Mouse (Mus musculus) midbrain, postnatal 0 days (tissue): ENCODE data around the gene Zfhx3. TPM values are rescaled to one million over a fixed set of nuclear protein-coding genes. Genes with fewer than 3 reads are reported as not detected.

Experiments used
- ATAC-seq: fragments of 200-750 bp; cut with Nextera tagmentation; 2 replicates; pipeline ENCODE4 v1.8.0; 2017; ENCODE audit warnings: moderate number of reproducible peaks, mild to moderate bottlenecking, moderate TSS enrichment, moderate library complexity; ENCODE audit not compliant: low FRiP score
- DNase-seq: peaks from one replicate; pipeline ENCODE4 v3.0.0-alpha.2; 2015; ENCODE audit warnings: low spot score
- H3K27ac ChIP-seq: fragments of 300-500 bp; sonication (generic); 2 replicates; pipeline ENCODE4 v1.5.1; 2014; ENCODE audit warnings: low read depth, mild to moderate bottlenecking, low read length, mixed read lengths
- H3K27me3 ChIP-seq: fragments of 300-500 bp; sonication (generic); 2 replicates; pipeline ENCODE4 v1.6.1; 2014; ENCODE audit warnings: low read length, control low read depth, mixed read lengths; ENCODE audit not compliant: insufficient read depth
- H3K36me3 ChIP-seq: fragments of 300-500 bp; sonication (generic); 2 replicates; pipeline ENCODE4 v1.6.1; 2014; ENCODE audit warnings: low read length, control low read depth, mixed read lengths; ENCODE audit not compliant: insufficient read depth
- H3K4me1 ChIP-seq: fragments of 300-500 bp; sonication (generic); 2 replicates; pipeline ENCODE4 v1.6.1; 2014; ENCODE audit warnings: mild to moderate bottlenecking, control low read depth, antibody characterized with exemption, low read length, mixed read lengths; ENCODE audit not compliant: insufficient read depth
- H3K4me2 ChIP-seq: fragments of 300-500 bp; sonication (generic); 2 replicates; pipeline ENCODE4 v1.6.1; 2014; ENCODE audit warnings: low read depth, mild to moderate bottlenecking, low read length, mixed read lengths; ENCODE audit not compliant: poor library complexity, severe bottlenecking
- H3K4me3 ChIP-seq: fragments of 300-500 bp; sonication (generic); 2 replicates; pipeline ENCODE4 v1.5.1; 2014; ENCODE audit warnings: low read depth, mild to moderate bottlenecking, low read length, moderate library complexity
- H3K9ac ChIP-seq: fragments of 300-500 bp; sonication (generic); replicated peaks from 2 replicates; pipeline ENCODE4 v1.6.1; 2014; ENCODE audit warnings: mild to moderate bottlenecking, low read length, moderate library complexity, mixed read lengths; ENCODE audit not compliant: poor library complexity, severe bottlenecking
- H3K9me3 ChIP-seq: fragments of 300-500 bp; sonication (generic); 2 replicates; pipeline ENCODE4 v1.6.1; 2016; ENCODE audit warnings: low read length, control low read depth
- CTCF ChIP-seq: IDR thresholded peaks from 2 replicates; pipeline ENCODE4 v1.5.1; 2016; ENCODE audit warnings: antibody characterized with exemption, mild to moderate bottlenecking
- WGBS: fragments of 180-500 bp; shearing (Covaris S2); extraction: QIAGEN DNeasy Blood & Tissue Kit; methylation state at CpG from one replicate; pipeline ENCODE4 v1.1.7; 2014; 5-methylcytosine and 5-hydroxymethylcytosine counted together
- polyA plus RNA-seq: library from polyadenylated mRNA; unstranded; fragments of >200 nt; fragmentation: Nextera tagmentation; extraction: Ambion mirVana; gene quantifications from 2 replicates; pipeline ENCODE4 v1.2.1, GENCODE M21; 2015
- total RNA-seq: library from RNA; depleted of rRNA; stranded (reverse); fragments of >200 nt; gene quantifications from 2 replicates; pipeline ENCODE4 v1.2.3, GENCODE M21; 2014

Zfhx3 gene
- total and polyA plus RNA-seq, 2 experiments from 2014 or later: 33.1 to 44.5 TPM

DNA sequence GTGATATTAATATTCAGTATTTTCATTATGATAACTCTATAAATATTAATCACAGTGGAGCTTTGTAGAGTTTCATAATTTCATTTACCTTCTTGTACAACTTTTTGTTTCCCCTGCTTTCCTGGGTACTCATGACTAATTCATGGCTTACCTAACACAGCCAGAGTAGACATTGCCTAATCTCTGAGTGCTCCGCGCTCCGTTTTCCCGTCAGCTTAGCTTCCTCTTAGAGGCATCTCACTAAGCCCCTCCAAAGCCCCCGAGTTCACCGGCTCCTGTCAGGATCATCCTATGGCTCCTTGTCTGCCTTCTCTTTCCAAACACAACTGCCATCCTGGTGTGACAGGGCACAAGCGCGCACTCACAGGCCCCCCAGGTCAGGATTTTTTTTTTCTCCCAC is 916.6 kb downstream of the Zfhx3 start:
- TF ChIP-seq CTCF: no peak
- H3K4me1 ChIP-seq: 0 out of 2 replicates have a peak, but pooled peaks cover 7% of the 10 kb centered on the region
- DNase-seq: no peak
- H3K9ac ChIP-seq: no peak overlapping the region
- H3K36me3 ChIP-seq: peaks cover 8% of the 10 kb centered on the region
- H3K27me3 ChIP-seq: no peaks in the 10 kb centered on the region
- no peak overlapping the region for H3K27ac ChIP-seq
- WGBS: 30% methylated on average over 8 of the region's 8 CpGs
- no peak overlapping the region for H3K4me2 ChIP-seq
- ATAC-seq: no peak
- H3K4me3 ChIP-seq: no peak overlapping the region
- H3K9me3 ChIP-seq: no peaks in the 10 kb centered on the region

DNA sequence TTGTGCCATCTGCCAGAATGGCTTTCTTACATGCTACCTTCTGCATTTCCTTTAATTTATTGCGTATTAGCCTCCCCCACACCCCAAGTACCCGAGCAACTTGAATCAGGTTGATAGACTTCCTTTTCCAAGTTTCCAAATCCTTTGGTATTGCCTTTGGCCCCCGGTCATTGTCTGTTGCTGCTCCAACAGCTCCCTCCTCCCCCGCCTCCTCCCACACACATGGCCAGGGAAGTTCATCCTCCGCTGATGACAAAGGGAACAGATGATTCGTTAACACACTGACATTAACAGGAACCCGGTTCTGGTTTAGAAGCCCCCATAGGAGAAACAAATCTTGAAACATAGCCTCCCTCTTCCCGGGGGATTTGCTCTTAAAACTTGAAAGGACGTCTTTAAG is 917.5 kb downstream of the Zfhx3 start:
- H3K27ac ChIP-seq: no peak overlapping the region; the same call in 1 of the 2 replicates
- 74% methylated on average over 9 of the region's 9 CpGs for WGBS
- H3K27me3 ChIP-seq: no peaks in the 10 kb centered on the region
- no peak for DNase-seq
- ATAC-seq: no peak
- H3K4me3 ChIP-seq: no peak overlapping the region
- 0 out of 2 replicates have a peak, but pooled peaks cover under 1% of the 10 kb centered on the region for H3K4me1 ChIP-seq
- no peak for TF ChIP-seq CTCF
- H3K9me3 ChIP-seq: no peaks in the 10 kb centered on the region
- no peak overlapping the region for H3K4me2 ChIP-seq
- H3K36me3 ChIP-seq: peaks cover 8% of the 10 kb centered on the region
- no peak overlapping the region for H3K9ac ChIP-seq

DNA sequence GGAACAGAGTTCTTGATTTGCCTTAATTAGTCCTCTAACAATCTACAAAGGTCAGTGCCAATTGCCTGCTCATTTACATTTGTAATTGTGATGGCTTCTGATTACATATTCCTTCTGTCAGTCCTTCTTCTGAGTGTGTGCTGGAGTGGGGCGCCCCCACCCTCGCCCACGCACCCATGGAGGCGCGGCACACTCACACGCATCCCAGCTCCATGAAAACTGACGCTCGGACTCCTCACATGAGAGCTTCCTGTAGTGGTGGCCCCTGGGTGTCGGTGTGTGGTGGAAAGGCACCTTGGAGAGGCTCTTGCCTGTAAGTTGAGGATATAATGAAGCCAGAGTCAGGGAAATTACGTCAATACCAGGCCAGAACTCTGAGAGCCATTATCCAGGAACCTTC is 921.0 kb downstream of the Zfhx3 start:
- Histone ChIP-seq H3K9ac (no peak overlapping the region), H3K36me3 (peaks cover 3% of the 10 kb centered on the region; the same call in 1 of the 2 replicates), H3K4me1 (no peaks in the 10 kb centered on the region; the same call in 1 of the 2 replicates), H3K27me3 (no peaks in the 10 kb centered on the region), H3K9me3 (no peaks in the 10 kb centered on the region), H3K4me3 (no peak overlapping the region), H3K4me2 (no peak overlapping the region), H3K27ac (no peak overlapping the region)
- 93% methylated on average over 10 of the region's 10 CpGs for WGBS
- ATAC-seq (no peak), DNase-seq (no peak)
- TF ChIP-seq CTCF: no peak

DNA sequence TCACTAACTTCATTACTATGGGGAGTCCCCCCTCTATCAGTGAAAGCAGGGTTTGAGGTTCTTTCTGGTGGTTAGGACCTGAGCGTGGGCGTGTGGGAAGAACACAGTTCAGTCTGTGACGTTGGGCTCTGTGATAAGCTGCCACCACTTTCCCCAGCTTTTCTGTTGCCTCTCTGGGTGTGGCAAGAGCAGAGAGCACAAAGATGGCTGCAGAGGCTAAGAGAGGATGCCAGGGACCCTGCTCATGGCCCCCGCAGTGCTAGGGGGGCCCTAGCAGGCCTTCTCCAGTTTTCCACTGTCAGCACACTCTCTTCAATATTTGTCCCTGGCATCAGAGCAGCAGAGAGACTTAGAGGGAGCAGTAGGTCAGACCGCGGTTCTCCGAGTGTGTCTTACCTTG is 924.0 kb downstream of the Zfhx3 start:
- TF ChIP-seq CTCF: no peak
- no peak overlapping the region for H3K9ac ChIP-seq
- H3K4me2 ChIP-seq: no peak overlapping the region
- DNase-seq (no peak), ATAC-seq (no peak)
- H3K9me3 ChIP-seq: no peaks in the 10 kb centered on the region
- no peaks in the 10 kb centered on the region for H3K27me3 ChIP-seq
- H3K36me3 ChIP-seq: peaks cover 3% of the 10 kb centered on the region; the same call in 1 of the 2 replicates
- no peaks in the 10 kb centered on the region; the same call in 1 of the 2 replicates for H3K4me1 ChIP-seq
- no peak overlapping the region for H3K27ac ChIP-seq
- 89% methylated on average over 7 of the region's 7 CpGs for WGBS
- H3K4me3 ChIP-seq: no peak overlapping the region

DNA sequence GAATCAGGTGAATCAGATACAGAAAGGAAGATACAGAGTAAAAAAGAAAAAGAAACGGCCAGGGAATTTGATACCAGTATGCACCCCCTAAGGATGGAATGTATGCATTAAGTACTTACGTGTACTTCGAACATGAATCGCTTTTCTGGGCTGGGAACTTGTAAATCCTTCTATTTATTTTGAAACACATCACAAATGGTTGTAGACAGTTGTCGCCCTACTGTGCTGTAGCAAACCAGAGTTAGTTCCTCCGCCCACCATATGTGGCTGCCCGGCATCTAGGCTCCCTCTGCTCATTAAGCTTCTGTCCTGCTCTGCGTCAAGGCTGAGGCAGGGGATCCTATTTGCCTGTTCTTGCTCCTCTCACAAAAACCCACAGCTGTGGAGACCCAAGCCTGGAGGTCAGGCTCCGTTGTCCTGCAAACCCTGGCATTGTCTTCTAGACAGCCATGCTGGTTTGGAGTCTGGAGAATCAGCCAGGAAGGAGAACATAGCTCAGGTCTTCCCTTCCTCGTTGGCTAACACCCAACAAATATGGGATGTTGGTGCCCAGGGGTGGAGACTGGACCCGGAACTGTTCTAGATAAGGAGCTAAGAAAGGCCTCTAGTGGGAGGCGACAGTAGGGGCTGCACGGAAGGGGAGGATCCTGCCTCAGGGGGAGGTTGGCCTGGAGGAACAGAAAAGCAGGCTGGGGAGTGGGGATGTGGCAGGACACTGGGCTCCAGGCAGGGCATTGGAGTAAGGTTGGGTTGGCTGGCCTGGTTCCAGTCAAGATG is 925.2 kb downstream of the Zfhx3 start:
- Histone ChIP-seq H3K27ac (0 out of 2 replicates have a peak overlapping the region, but pooled peaks have one; percentile 21), H3K36me3 (peaks cover 3% of the 10 kb centered on the region; the same call in 1 of the 2 replicates), H3K27me3 (no peaks in the 10 kb centered on the region), H3K9ac (no peak overlapping the region), H3K4me3 (no peak overlapping the region), H3K4me1 (no peaks in the 10 kb centered on the region; the same call in 1 of the 2 replicates), H3K4me2 (no peak overlapping the region), H3K9me3 (no peaks in the 10 kb centered on the region)
- ATAC-seq: no peak
- 70% methylated on average over 13 of the region's 13 CpGs for WGBS
- no peak for TF ChIP-seq CTCF
- no peak for DNase-seq
